Mouse (Mus musculus) limb, embryonic 12.5 days (tissue): ENCODE results near the gene Hnf4a. TPM values are rescaled to one million over a fixed set of nuclear protein-coding genes. Genes with fewer than 3 reads are reported as not detected.

Experiments
- ATAC-seq: fragments of 200-750 bp; cut with Nextera tagmentation; 2 replicates; pipeline ENCODE4 v1.8.0; 2017; ENCODE audit warnings: low read depth, moderate TSS enrichment; ENCODE audit not compliant: insufficient number of reproducible peaks, insufficient read depth, low FRiP score, low TSS enrichment
- H3K27ac ChIP-seq: fragments of 300-500 bp; sonication (generic); 2 replicates; pipeline ENCODE4 v1.5.1; 2016; ENCODE audit warnings: mild to moderate bottlenecking, moderate library complexity
- H3K27me3 ChIP-seq: fragments of 300-500 bp; sonication (generic); 2 replicates; pipeline ENCODE4 v1.6.1; 2016; ENCODE audit warnings: mild to moderate bottlenecking, moderate library complexity
- H3K36me3 ChIP-seq: fragments of 300-500 bp; sonication (generic); 2 replicates; pipeline ENCODE4 v1.6.1; 2016; ENCODE audit warnings: mild to moderate bottlenecking, moderate library complexity
- H3K4me1 ChIP-seq: fragments of 300-500 bp; sonication (generic); replicated peaks from 2 replicates; pipeline ENCODE4 v1.6.1; 2016
- H3K4me2 ChIP-seq: fragments of 300-500 bp; sonication (generic); 2 replicates; pipeline ENCODE4 v1.6.1; 2016; ENCODE audit warnings: mild to moderate bottlenecking, moderate library complexity
- H3K4me3 ChIP-seq: fragments of 300-500 bp; sonication (generic); replicated peaks from 2 replicates; pipeline ENCODE4 v1.5.1; 2016; ENCODE audit warnings: mild to moderate bottlenecking
- H3K9ac ChIP-seq: fragments of 300-500 bp; sonication (generic); replicated peaks from 2 replicates; pipeline ENCODE4 v1.6.1; 2016; ENCODE audit warnings: mild to moderate bottlenecking, moderate library complexity
- H3K9me3 ChIP-seq: fragments of 300-500 bp; sonication (generic); 2 replicates; pipeline ENCODE4 v1.6.1; 2016; ENCODE audit warnings: mild to moderate bottlenecking, moderate library complexity
- WGBS: fragments of 180-500 bp; shearing (Covaris S2); methylation state at CpG from one replicate; pipeline ENCODE4 v1.1.7; 2016; 5-methylcytosine and 5-hydroxymethylcytosine counted together
- polyA plus RNA-seq: library from polyadenylated mRNA; unstranded; fragments of >200 nt; fragmentation: Nextera tagmentation; extraction: Ambion mirVana; gene quantifications from 2 replicates; pipeline ENCODE4 v1.2.1, GENCODE M21; 2016

The Hnf4a gene
- polyA plus RNA-seq, 1 experiment from 2014 or later, result not detected

GRCm38 (mm10) chr2:163596057-163596872 is 89.7 kb downstream of the Hnf4a start:
- no peak overlapping the region for H3K9ac ChIP-seq
- no peak for ATAC-seq

GRCm38 (mm10) chr2:163596873-163597155 is 90.2 kb downstream of the Hnf4a start:
- no peaks in the 10 kb centered on the region for H3K27me3 ChIP-seq
- no peak for ATAC-seq
- H3K4me1 ChIP-seq, result no peaks in the 10 kb centered on the region
- H3K36me3 ChIP-seq, result no peaks in the 10 kb centered on the region
- H3K4me2 ChIP-seq, result no peak overlapping the region
- no peak overlapping the region for H3K27ac ChIP-seq
- no peaks in the 10 kb centered on the region for H3K9me3 ChIP-seq
- no peak overlapping the region for H3K9ac ChIP-seq
- 67% methylated on average over 3 of the region's 3 CpGs for WGBS
- H3K4me3 ChIP-seq, result no peak overlapping the region

More at GRCm38 (mm10) chr2:163596057-163596872, 89.7 kb downstream of the Hnf4a start:
- H3K4me3 ChIP-seq, result no peak overlapping the region
- H3K4me1 ChIP-seq, result no peaks in the 10 kb centered on the region
- H3K4me2 ChIP-seq, result no peak overlapping the region
- WGBS, result 80% methylated on average over 13 of the region's 13 CpGs
- H3K36me3 ChIP-seq, result no peaks in the 10 kb centered on the region
- H3K27me3 ChIP-seq, result no peaks in the 10 kb centered on the region
- no peaks in the 10 kb centered on the region for H3K9me3 ChIP-seq
- H3K27ac ChIP-seq, result no peak overlapping the region

DNA sequence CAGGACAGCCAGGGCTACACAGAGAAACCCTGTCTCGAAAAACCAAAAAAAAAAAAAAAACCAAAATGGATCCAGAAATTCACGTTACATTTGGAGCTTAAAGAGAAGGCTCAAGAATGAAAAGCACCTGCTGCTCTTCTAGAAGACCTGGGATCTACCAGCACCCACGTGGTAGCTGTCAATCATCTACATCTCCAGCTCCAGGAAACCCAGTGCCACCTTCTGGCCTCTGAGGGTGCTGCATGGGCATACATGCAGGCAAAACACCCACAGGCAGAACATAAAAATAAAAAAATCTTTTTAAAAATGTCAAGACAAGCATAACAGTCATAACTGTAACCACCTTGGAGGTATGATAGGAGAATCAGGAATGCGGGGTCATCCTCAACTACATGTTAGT is 91.1 kb downstream of the Hnf4a start:
- Histone ChIP-seq H3K4me1 (peaks cover 1% of the 10 kb centered on the region), H3K9ac (no peak overlapping the region), H3K36me3 (no peaks in the 10 kb centered on the region), H3K27ac (no peak overlapping the region), H3K4me3 (no peak overlapping the region), H3K9me3 (no peaks in the 10 kb centered on the region), H3K4me2 (no peak overlapping the region), H3K27me3 (no peaks in the 10 kb centered on the region)
- no peak for ATAC-seq
- WGBS, result 63% methylated on average over 4 of the region's 4 CpGs

GRCm38 (mm10) chr2:163599226-163599625 is 92.6 kb downstream of the Hnf4a start:
- WGBS, result 0% methylated on average over 1 of the region's 1 CpGs
- Histone ChIP-seq H3K36me3 (no peaks in the 10 kb centered on the region), H3K27ac (no peak overlapping the region)

DNA sequence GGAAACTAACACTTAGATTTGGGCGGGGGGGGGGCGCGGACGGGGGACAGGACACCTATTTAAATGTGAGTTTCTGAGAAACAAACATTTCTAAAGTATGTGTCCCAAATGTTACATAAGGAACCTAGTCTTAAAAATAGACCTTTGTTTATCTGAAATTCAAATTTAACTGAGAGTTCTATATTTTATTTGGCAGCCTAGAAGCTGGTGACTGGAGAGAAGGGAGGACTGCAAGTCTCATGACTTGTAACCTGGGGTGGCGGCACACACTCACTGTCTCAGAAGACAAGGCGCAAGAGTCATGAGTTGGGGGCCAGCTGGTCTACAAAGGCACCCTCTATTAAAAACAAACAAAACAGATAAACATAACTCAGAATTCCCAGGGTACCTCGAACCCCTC is 94.5 kb downstream of the Hnf4a start:
- Histone ChIP-seq H3K4me1 (peaks cover 10% of the 10 kb centered on the region), H3K27ac (no peak overlapping the region), H3K27me3 (no peaks in the 10 kb centered on the region), H3K4me3 (no peak overlapping the region), H3K9ac (no peak overlapping the region), H3K9me3 (no peaks in the 10 kb centered on the region), H3K36me3 (no peaks in the 10 kb centered on the region), H3K4me2 (no peak overlapping the region)
- no peak for ATAC-seq
- WGBS, result 89% methylated on average over 7 of the region's 7 CpGs

More at GRCm38 (mm10) chr2:163599226-163599625, 92.6 kb downstream of the Hnf4a start:
- peaks cover 10% of the 10 kb centered on the region for H3K4me1 ChIP-seq
- H3K4me2 ChIP-seq, result no peak overlapping the region
- H3K4me3 ChIP-seq, result no peak overlapping the region
- no peaks in the 10 kb centered on the region for H3K9me3 ChIP-seq
- H3K27me3 ChIP-seq, result no peaks in the 10 kb centered on the region
- no peak overlapping the region for H3K9ac ChIP-seq
- ATAC-seq, result no peak

- WGBS, result 79% methylated on average over 7 of the region's 7 CpGs
- Histone ChIP-seq H3K27me3 (no peaks in the 10 kb centered on the region), H3K4me1 (peaks cover 10% of the 10 kb centered on the region), H3K4me3 (peak overlapping the region; percentile 88; the same call in 1 of the 2 replicates), H3K9ac (no peak overlapping the region), H3K27ac (no peak overlapping the region), H3K4me2 (peak overlapping the region; percentile 95), H3K9me3 (no peaks in the 10 kb centered on the region), H3K36me3 (no peaks in the 10 kb centered on the region)
- no peak for ATAC-seq
Observed at GRCm38 (mm10) chr2:163601712-163602100, 95.1 kb downstream of the Hnf4a start.

GRCm38 (mm10) chr2:163602101-163602971 is 95.7 kb downstream of the Hnf4a start, which contains the start of gene Ttpal:
Gene Ttpal (plus strand): TSS chr2:163602314.
- H3K4me2 ChIP-seq, result peak within 1 kb of the TSS; percentile 95
- 2% methylated on average over 57 of the region's 57 CpGs for WGBS
- ATAC-seq, result peak; percentile 85
- peak within 1 kb of the TSS; percentile 84 for H3K27ac ChIP-seq
- no peaks in the 10 kb centered on the region for H3K9me3 ChIP-seq
- H3K9ac ChIP-seq, result peak within 1 kb of the TSS; percentile 90
- no peaks in the 10 kb centered on the region for H3K27me3 ChIP-seq
- peaks cover 3% of the 10 kb centered on the region for H3K36me3 ChIP-seq
- peaks cover 10% of the 10 kb centered on the region for H3K4me1 ChIP-seq
- peak within 1 kb of the TSS; percentile 88 for H3K4me3 ChIP-seq

DNA sequence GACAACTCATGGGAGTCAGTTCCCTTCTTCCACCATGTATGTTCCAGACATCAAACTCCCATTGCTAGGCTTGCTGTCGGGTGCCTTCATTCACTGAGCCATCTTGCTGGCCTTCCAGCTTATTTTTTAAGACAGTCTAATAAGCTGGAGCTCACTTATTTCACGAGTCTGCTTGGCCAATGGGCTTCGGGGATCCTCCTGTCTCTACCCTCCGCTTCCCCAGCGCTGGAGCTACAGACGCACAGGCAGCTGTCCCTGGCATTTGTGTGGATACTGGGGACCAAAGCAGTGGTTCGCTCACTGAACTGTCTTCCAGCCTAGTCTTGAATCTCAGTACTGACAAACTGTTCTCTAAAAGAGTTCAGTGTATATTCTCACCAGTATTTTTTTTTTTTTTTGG is 99.6 kb downstream of the Hnf4a start:
- Histone ChIP-seq H3K9ac (no peak overlapping the region), H3K4me3 (no peak overlapping the region), H3K4me1 (peaks cover 10% of the 10 kb centered on the region), H3K36me3 (peaks cover 32% of the 10 kb centered on the region), H3K9me3 (no peaks in the 10 kb centered on the region), H3K27me3 (no peaks in the 10 kb centered on the region), H3K4me2 (no peak overlapping the region), H3K27ac (no peak overlapping the region)
- ATAC-seq, result no peak
- 87% methylated on average over 7 of the region's 7 CpGs for WGBS

- Histone ChIP-seq H3K4me2 (no peak overlapping the region), H3K27me3 (no peaks in the 10 kb centered on the region), H3K9me3 (no peaks in the 10 kb centered on the region), H3K27ac (no peak overlapping the region), H3K4me3 (no peak overlapping the region), H3K9ac (no peak overlapping the region), H3K4me1 (peaks cover 5% of the 10 kb centered on the region), H3K36me3 (peaks cover 49% of the 10 kb centered on the region)
- ATAC-seq, result no peak
- WGBS, result 87% methylated on average over 7 of the region's 7 CpGs
Observed at GRCm38 (mm10) chr2:163608008-163608407, 101.4 kb downstream of the Hnf4a start.

DNA sequence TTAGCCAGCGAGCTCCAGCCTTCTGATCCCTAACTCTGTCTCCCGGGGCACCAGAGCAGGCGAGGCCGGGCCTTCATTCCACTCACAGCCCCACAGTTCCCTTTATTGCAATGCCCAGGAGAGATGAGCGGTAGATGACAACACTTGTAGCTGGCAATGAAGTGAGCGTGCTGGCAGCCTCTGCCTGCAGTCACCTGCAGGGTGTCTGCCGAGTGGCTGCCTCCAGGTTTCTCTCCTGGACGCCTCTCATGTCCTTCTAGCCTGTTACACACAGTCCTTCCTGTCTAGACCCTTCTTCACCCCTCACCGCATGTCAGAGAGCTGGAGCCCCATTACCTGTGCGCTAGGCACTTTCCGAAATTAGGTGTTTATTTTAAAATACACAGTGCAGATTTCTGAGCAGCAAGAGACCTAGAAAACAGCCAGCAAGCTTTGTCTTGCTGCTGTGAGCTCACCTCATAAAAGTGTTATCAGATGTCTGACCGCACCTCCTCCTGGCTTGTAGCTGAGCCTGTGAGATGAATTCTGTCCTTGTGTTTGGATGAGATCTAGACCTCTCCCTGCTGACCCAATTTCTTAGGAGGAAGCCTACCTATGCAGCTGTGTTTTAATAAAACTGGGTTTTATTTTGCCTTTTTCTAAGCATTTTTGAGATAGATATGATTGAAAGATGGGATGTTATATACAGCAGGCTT is 102.8 kb downstream of the Hnf4a start:
- Histone ChIP-seq H3K27me3 (no peaks in the 10 kb centered on the region), H3K9me3 (peaks cover 3% of the 10 kb centered on the region; the same call in 1 of the 2 replicates), H3K36me3 (peaks cover 63% of the 10 kb centered on the region), H3K4me2 (no peak overlapping the region), H3K9ac (no peak overlapping the region), H3K4me1 (no peaks in the 10 kb centered on the region), H3K27ac (no peak overlapping the region), H3K4me3 (no peak overlapping the region)
- ATAC-seq, result no peak
- WGBS, result 84% methylated on average over 12 of the region's 12 CpGs

GRCm38 (mm10) chr2:163611176-163611575 is 104.6 kb downstream of the Hnf4a start:
- H3K9me3 ChIP-seq, result peaks cover 3% of the 10 kb centered on the region; the same call in 1 of the 2 replicates
- no peak overlapping the region for H3K4me3 ChIP-seq
- 67% methylated on average over 9 of the region's 9 CpGs for WGBS
- no peak for ATAC-seq
- no peak overlapping the region for H3K27ac ChIP-seq
- H3K4me1 ChIP-seq, result no peaks in the 10 kb centered on the region
- no peak overlapping the region for H3K9ac ChIP-seq
- H3K36me3 ChIP-seq, result peaks cover 81% of the 10 kb centered on the region
- H3K27me3 ChIP-seq, result no peaks in the 10 kb centered on the region
- no peak overlapping the region for H3K4me2 ChIP-seq
